Mouse (Mus musculus): ENCODE results near the gene Zfp30.

DNA sequence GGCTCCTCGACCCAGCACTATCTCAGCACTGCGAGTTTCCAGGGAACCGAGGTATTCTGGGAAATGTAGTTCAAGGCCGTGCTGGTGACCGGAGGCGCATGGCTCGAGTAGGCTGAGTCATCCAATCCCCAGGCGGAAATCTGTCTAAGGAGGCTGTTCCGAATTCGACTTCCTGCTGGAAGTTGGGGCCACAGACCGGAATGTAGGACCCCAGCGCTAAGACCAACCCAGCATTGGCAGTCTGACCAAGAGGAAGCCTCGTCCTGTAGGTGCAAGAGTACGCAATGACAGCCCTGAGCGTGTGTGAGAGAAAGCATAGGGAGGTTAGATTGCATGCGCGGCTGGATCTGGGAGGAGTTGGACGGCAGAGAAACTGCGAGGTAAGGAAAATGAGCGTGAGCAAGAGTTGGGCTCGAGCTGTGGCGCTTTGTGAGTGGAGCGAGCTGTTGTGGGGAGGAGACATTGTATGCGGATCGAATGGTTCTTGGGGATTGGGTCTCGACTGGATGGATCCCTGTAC is 32.2 kb downstream of the Zfp30 start, which contains the start of gene Zfp790:
- TF ChIP-seq POLR2A (IDR thresholded peaks at IDR 0.05; ENCODE audit: insufficient read depth, low read length) (peak; percentile 61), CTCF (IDR thresholded peaks at IDR 0.05; ENCODE audit: low read depth, low read length) (no peak)

Data from ES-Bruce4 (cell line).